Mouse (Mus musculus): ENCODE measurements at regions not wholly inside any gene's neighbourhood (a gene's known extent, or its start where the extent isn't known, plus 50 kb on each side); places are given as distances from the start of the nearest gene placed in this dataset.

DNA sequence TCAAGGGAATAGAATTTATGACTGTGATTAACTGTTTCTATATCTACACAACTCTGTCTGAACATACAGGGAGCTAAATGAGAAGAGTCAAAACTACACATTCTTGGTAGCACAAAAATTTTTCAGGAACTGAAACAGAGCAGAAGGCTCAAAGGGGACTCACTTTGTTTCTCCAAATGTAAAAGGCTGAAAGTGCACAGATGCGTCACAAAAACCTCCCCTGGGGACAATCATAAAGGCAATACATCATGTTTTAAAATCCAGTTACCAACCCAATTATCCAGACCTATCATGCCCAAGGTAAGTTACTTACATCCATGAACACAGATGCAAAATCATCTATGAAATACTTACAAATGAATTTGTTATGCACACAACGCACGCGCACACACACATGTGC, 155.0 kb upstream of the Fndc3a start:
- DNase-seq (no peak), ATAC-seq (ENCODE audit: low FRiP score, low TSS enrichment) (no peak)
- Histone ChIP-seq H3K4me2 (ENCODE audit: low read length) (no peak overlapping the region), H3K9ac (replicated peaks; ENCODE audit: low read length) (no peak overlapping the region), H3K27me3 (ENCODE audit: control insufficient read depth, insufficient read depth, low read length) (no peaks in the 10 kb centered on the region), H3K36me3 (ENCODE audit: control insufficient read depth, insufficient read depth, low read length) (no peaks in the 10 kb centered on the region), H3K9me3 (ENCODE audit: control insufficient read depth, low read length) (no peaks in the 10 kb centered on the region), H3K27ac (replicated peaks; ENCODE audit: low read depth, low read length) (no peak overlapping the region), H3K4me3 (replicated peaks; ENCODE audit: low read depth, low read length) (no peak overlapping the region), H3K4me1 (ENCODE audit: control insufficient read depth, insufficient read depth, low read length) (no peaks in the 10 kb centered on the region)
- 95% methylated on average over 4 of the region's 4 CpGs for WGBS

DNA sequence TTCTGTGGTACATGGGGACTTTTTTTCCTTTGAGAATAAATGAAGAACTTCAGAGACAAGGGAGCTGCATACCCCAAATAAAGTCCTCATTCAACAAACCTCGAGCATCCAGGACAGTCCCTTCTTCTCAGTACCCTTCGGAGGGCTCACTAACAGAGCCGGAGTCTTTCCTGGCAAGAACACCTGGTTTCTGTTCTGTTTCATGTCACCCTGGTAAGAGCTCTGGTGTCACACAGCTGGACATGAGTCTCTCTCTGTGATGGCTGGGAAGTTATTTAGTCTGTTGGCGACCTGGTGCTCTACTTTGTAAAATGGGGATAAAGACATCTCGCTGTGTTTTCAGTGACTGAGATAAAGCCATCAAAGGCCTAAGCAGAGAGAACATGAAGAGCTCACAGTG, 154.3 kb upstream of the Fndc3a start:
- Histone ChIP-seq H3K9me3 (ENCODE audit: control insufficient read depth, low read length) (no peaks in the 10 kb centered on the region), H3K36me3 (ENCODE audit: control insufficient read depth, insufficient read depth, low read length) (no peaks in the 10 kb centered on the region), H3K4me2 (ENCODE audit: low read length) (no peak overlapping the region), H3K9ac (replicated peaks; ENCODE audit: low read length) (no peak overlapping the region), H3K27me3 (ENCODE audit: control insufficient read depth, insufficient read depth, low read length) (no peaks in the 10 kb centered on the region), H3K4me3 (replicated peaks; ENCODE audit: low read depth, low read length) (no peak overlapping the region), H3K27ac (replicated peaks; ENCODE audit: low read depth, low read length) (no peak overlapping the region), H3K4me1 (ENCODE audit: control insufficient read depth, insufficient read depth, low read length) (no peaks in the 10 kb centered on the region)
- no peak for ATAC-seq (ENCODE audit: low FRiP score, low TSS enrichment)
- WGBS = 59% methylated on average over 5 of the region's 5 CpGs
- no peak for DNase-seq

DNA sequence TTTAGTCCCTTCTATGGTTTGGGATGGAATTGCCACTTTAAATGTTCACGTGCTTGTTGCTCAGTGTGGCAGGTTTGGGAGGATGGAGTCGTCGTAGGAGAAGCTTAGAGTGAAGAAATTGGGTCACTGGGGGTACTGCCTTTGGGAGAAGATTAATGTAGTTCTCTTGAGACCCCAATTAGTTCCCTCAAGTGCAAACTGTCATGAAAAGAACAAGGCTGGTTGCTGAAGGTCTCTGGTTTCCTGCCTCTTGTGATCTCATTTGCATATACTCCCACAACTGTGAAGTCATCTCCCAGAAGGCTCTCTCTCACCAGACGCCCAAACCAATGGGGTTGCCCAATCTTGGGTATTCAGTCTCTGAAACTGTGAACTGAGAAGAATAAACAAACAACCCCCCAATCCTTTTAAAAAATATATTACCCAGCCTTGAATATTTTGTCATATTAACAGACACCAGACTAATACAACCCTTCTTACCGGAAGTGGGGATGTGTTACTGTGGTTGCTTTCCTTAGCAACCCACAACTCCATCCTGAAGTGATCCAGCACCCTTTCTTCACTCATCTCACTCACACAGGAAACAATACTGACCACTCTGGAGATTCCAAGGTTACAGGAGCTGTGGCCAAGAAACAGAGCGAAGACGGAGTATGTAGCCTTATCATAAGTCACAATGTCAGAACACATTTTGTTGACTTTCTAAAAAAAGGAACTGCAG, 153.2 kb upstream of the Fndc3a start:
- H3K4me1 ChIP-seq (ENCODE audit: control insufficient read depth, insufficient read depth, low read length) = no peaks in the 10 kb centered on the region
- H3K4me2 ChIP-seq (ENCODE audit: low read length) = no peak overlapping the region
- ATAC-seq (ENCODE audit: low FRiP score, low TSS enrichment) (no peak), DNase-seq (no peak)
- no peaks in the 10 kb centered on the region for H3K9me3 ChIP-seq (ENCODE audit: control insufficient read depth, low read length)
- H3K9ac ChIP-seq (replicated peaks; ENCODE audit: low read length) = no peak overlapping the region
- H3K27me3 ChIP-seq (ENCODE audit: control insufficient read depth, insufficient read depth, low read length) = no peaks in the 10 kb centered on the region
- H3K27ac ChIP-seq (replicated peaks; ENCODE audit: low read depth, low read length) = no peak overlapping the region
- H3K4me3 ChIP-seq (replicated peaks; ENCODE audit: low read depth, low read length) = no peak overlapping the region
- WGBS = 82% methylated on average over 7 of the region's 7 CpGs
- H3K36me3 ChIP-seq (ENCODE audit: control insufficient read depth, insufficient read depth, low read length) = no peaks in the 10 kb centered on the region

DNA sequence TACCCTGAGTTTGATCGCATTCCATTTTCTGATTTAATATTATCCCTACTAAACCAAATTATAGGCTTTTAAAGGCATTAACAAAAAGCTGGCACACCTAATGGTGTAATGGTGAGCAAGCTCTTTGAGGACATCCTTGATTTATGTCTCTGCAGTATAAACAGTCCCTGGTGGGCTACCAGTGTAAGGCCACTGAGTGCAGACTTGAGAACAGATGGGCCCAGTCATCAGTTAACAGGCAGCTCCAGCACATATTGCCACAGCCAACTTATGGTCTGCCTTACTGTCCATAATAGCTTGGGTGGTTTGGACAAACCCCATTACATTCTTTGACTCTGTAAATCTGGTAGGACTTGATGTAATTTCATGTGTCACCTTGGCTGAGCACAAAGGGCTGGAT, 144.4 kb upstream of the Fndc3a start:
- Histone ChIP-seq H3K36me3 (ENCODE audit: control insufficient read depth, insufficient read depth, low read length) (no peaks in the 10 kb centered on the region), H3K4me3 (replicated peaks; ENCODE audit: low read depth, low read length) (no peak overlapping the region)
- ATAC-seq (ENCODE audit: low FRiP score, low TSS enrichment) = no peak

DNA sequence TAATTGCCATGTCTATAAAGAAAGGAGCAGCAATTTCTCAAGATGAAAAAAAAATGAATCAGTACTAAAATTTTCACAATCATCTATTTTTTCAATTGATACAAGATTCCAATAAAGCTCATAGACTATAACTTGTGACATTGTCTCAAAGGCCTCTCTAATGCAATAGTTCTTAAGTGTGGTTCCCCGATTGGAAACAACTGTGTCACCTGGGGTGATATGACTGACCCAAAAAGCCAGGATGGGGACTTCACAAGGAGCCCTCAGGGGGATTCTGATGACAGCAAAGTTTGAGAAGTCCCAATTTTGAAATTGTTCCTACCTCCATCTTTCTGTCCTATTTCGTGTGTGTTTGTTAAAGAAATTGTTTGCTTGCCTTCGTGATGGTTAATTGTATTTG, 143.3 kb upstream of the Fndc3a start:
- Histone ChIP-seq H3K27me3 (ENCODE audit: control insufficient read depth, insufficient read depth, low read length) (no peaks in the 10 kb centered on the region), H3K4me1 (ENCODE audit: control insufficient read depth, insufficient read depth, low read length) (no peaks in the 10 kb centered on the region), H3K4me2 (ENCODE audit: low read length) (no peak overlapping the region), H3K9ac (replicated peaks; ENCODE audit: low read length) (no peak overlapping the region), H3K9me3 (ENCODE audit: control insufficient read depth, low read length) (no peaks in the 10 kb centered on the region), H3K36me3 (ENCODE audit: control insufficient read depth, insufficient read depth, low read length) (no peaks in the 10 kb centered on the region), H3K4me3 (replicated peaks; ENCODE audit: low read depth, low read length) (no peak overlapping the region), H3K27ac (replicated peaks; ENCODE audit: low read depth, low read length) (no peak overlapping the region)
- WGBS = 86% methylated on average over 3 of the region's 3 CpGs
- no peak for DNase-seq
- no peak for ATAC-seq (ENCODE audit: low FRiP score, low TSS enrichment)

More for the DNA sequence above, 144.4 kb upstream of the Fndc3a start:
- H3K9ac ChIP-seq (replicated peaks; ENCODE audit: low read length) = no peak overlapping the region
- no peaks in the 10 kb centered on the region for H3K9me3 ChIP-seq (ENCODE audit: control insufficient read depth, low read length)
- H3K27ac ChIP-seq (replicated peaks; ENCODE audit: low read depth, low read length) = no peak overlapping the region
- no peaks in the 10 kb centered on the region for H3K4me1 ChIP-seq (ENCODE audit: control insufficient read depth, insufficient read depth, low read length)
- no peak for DNase-seq
- 96% methylated on average over 1 of the region's 1 CpGs for WGBS
- H3K4me2 ChIP-seq (ENCODE audit: low read length) = no peak overlapping the region
- H3K27me3 ChIP-seq (ENCODE audit: control insufficient read depth, insufficient read depth, low read length) = no peaks in the 10 kb centered on the region

DNA sequence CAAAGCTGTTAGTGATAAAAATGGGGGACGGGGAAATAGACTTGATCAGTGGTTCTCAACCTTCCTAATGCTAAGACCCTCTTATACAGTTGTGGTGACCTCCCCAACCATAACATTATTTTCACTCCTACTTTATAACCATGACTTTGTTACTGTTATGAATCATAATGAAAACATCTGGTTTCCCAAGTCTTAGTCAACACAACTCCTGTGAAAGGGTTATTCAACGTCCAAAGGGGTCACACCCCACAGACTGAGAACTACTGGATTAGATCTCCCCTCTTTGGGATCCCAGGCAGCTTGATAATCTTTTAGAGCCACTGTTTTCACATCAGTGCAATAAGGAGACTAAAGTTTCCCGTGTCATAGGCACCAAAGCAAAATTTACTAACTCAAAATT, 141.1 kb upstream of the Fndc3a start:
- 76% methylated on average over 3 of the region's 3 CpGs for WGBS
- ATAC-seq (ENCODE audit: low FRiP score, low TSS enrichment) = no peak
- Histone ChIP-seq H3K9me3 (ENCODE audit: control insufficient read depth, low read length) (no peaks in the 10 kb centered on the region), H3K36me3 (ENCODE audit: control insufficient read depth, insufficient read depth, low read length) (no peaks in the 10 kb centered on the region), H3K9ac (replicated peaks; ENCODE audit: low read length) (no peak overlapping the region), H3K27me3 (ENCODE audit: control insufficient read depth, insufficient read depth, low read length) (no peaks in the 10 kb centered on the region), H3K4me2 (ENCODE audit: low read length) (no peak overlapping the region), H3K4me3 (replicated peaks; ENCODE audit: low read depth, low read length) (no peak overlapping the region), H3K27ac (replicated peaks; ENCODE audit: low read depth, low read length) (no peak overlapping the region), H3K4me1 (ENCODE audit: control insufficient read depth, insufficient read depth, low read length) (peaks cover 4% of the 10 kb centered on the region)
- DNase-seq = no peak

DNA sequence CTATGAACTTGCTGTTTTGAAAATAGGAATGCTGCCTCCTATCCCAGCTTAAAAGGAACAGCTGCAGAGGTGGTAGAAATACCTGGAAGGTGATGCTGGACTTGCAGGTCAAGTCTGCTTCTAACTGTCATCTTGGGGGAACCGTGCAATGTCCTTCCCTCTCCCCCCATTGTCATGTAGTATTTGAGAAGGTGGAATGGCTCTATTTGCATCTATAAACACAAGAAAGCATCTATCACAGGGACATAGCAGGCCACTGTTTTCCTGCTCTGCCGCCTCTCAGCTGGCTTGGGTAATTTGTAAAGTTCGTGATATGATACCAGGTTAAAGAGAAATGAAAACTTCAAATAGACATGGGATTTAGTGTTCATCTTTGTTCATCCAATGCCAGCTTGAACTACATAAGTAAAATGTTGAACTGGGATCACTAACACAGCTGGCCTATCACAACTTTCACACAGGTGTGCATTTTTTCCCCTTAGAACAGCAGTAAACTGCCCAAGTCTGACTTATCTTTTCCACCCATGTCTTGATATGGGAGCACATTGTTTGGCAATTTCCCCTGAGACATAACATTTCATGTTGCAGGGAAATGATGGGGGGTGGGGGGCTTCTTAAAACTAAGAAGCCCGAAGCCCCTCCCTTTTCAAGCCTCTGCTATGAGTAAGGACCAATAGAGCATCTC, 138.6 kb upstream of the Fndc3a start:
- H3K4me2 ChIP-seq (ENCODE audit: low read length) = no peak overlapping the region

DNA sequence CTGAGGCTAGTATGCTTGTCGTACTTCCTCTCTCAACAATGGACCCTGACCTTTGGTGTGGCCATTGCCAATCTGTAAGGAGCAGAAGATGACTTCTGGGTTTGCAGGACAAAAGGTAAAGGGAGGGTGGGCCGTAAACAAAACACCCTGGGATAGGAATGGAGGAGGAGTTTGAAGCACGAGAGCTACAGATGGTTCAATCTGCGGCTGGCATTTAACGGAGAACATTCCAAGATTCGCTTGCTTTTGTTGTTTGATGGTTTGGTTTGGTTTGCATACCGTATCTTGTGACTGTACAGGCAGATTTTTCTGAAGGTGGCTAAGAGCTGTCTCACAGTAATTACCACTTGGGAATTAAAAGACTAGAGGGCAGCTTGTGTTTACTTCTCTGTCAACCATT, 137.7 kb upstream of the Fndc3a start:
- no peak overlapping the region for H3K27ac ChIP-seq (replicated peaks; ENCODE audit: low read depth, low read length)
- H3K27me3 ChIP-seq (ENCODE audit: control insufficient read depth, insufficient read depth, low read length) = no peaks in the 10 kb centered on the region
- no peak for DNase-seq
- no peaks in the 10 kb centered on the region for H3K36me3 ChIP-seq (ENCODE audit: control insufficient read depth, insufficient read depth, low read length)
- H3K4me2 ChIP-seq (ENCODE audit: low read length) = no peak overlapping the region
- H3K9me3 ChIP-seq (ENCODE audit: control insufficient read depth, low read length) = no peaks in the 10 kb centered on the region
- peaks cover 17% of the 10 kb centered on the region for H3K4me1 ChIP-seq (ENCODE audit: control insufficient read depth, insufficient read depth, low read length)
- H3K4me3 ChIP-seq (replicated peaks; ENCODE audit: low read depth, low read length) = no peak overlapping the region
- no peak overlapping the region for H3K9ac ChIP-seq (replicated peaks; ENCODE audit: low read length)
- 78% methylated on average over 7 of the region's 7 CpGs for WGBS
- ATAC-seq (ENCODE audit: low FRiP score, low TSS enrichment) = no peak

More for the DNA sequence above, 138.6 kb upstream of the Fndc3a start:
- H3K9ac ChIP-seq (replicated peaks; ENCODE audit: low read length) = no peak overlapping the region
- no peaks in the 10 kb centered on the region for H3K9me3 ChIP-seq (ENCODE audit: control insufficient read depth, low read length)
- no peak for ATAC-seq (ENCODE audit: low FRiP score, low TSS enrichment)
- no peak overlapping the region for H3K4me3 ChIP-seq (replicated peaks; ENCODE audit: low read depth, low read length)
- no peaks in the 10 kb centered on the region for H3K27me3 ChIP-seq (ENCODE audit: control insufficient read depth, insufficient read depth, low read length)
- 86% methylated on average over 4 of the region's 4 CpGs for WGBS
- H3K4me1 ChIP-seq (ENCODE audit: control insufficient read depth, insufficient read depth, low read length) = peaks cover 17% of the 10 kb centered on the region
- H3K36me3 ChIP-seq (ENCODE audit: control insufficient read depth, insufficient read depth, low read length) = no peaks in the 10 kb centered on the region
- no peak overlapping the region for H3K27ac ChIP-seq (replicated peaks; ENCODE audit: low read depth, low read length)
- DNase-seq = no peak
